Mouse (Mus musculus): ENCODE measurements around the gene Clrn2. TPM values are rescaled to one million over a fixed set of nuclear protein-coding genes. Genes with fewer than 3 reads are reported as not detected.

The Clrn2 gene
- total RNA-seq, 2 experiments from 2014 or later = not detected

DNA sequence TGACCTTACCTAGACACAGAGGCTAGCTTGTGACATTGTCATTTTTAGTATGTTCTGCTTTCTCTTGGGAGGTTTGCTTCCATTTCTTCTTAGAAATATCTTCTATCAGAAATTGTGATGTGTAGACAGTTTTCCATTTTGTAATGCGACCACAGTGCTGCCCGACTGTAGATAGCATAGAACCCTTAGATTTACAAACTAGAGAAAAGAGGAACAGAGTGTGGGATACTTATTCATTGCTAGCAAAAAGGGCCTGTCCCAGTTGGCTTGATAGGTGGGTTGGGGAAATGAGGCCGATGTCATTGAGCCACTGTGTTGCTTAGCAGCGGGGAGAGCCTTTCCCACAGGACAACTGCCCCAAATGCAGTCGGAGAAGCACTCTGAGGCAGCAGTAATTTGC, 44.0 kb downstream of the Clrn2 start:
- no peak for DNase-seq (ENCODE audit: low spot score in 2 of 2)

DNA sequence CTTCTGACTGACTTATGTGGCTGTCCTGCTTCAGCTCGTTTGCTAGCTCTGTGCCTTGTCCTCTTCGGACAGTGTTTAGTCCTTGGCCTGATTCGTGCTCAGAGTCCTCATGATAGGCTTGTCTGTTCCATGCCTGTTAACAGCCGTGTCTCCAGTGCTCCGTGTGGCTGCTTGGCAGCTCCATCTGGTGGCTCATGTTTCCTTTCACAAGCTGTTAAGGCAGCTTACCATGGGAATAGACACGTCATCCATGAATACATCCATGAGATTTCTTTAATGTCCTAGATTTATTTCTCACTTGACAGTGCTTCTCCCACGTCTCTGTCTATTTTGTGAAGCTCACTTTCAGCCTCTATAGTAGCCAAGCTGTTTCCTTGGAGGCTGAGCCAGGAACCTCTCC, 56.5 kb downstream of the Clrn2 start:
- DNase-seq (ENCODE audit: low spot score in 2 of 2) = no peak

DNA sequence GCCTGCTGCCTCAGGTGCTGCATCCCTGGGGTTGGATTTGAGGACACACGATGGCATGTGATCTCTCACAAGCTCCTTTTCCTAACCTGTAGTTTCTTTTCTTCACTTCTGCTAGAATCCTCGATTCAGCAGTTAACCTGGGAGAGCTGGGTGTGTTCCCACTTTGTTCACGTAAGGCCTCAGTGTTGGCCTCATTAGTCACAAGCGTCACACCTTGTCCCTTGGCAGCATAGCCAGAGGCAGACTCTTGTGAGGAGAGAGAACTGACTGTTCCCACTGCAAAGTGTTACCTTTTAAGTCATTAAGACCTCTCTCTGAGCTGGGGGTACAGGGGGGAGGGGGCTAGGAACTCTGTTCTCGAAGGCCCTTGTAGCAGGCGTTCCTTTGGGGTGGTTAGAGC, 59.4 kb downstream of the Clrn2 start:
- DNase-seq (ENCODE audit: low spot score in 2 of 2) = no peak

DNA sequence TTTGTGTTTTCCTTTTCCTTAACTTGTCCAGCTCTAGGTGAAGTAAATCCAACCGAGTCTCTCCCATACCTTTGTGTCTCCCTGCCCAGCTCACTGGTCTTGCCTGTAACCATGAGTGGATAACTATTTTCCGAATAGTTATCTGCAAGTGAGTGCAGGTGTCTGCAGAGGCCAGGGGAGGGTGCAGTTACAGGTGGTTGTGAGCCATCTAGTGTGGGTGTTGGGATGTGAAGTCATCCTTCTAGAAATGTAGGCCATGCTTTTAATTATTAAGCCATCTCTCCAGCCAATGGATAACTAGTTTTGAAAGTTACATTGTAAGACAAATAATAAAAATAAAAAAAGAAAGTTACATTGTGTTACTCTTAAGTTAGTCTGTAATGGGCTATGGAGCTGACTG, 60.0 kb downstream of the Clrn2 start:
- DNase-seq (ENCODE audit: low spot score in 2 of 2) = no peak

Other genes starting within 250 kb of the Clrn2 start
- 100 to 1,000 TPM; 116 to 128 TPM for gene Qdpr, start 3.5 kb upstream of the Clrn2 start, total RNA-seq (2021)
- gene Lap3, start 39.6 kb downstream of the Clrn2 start, total RNA-seq (2021) = 10 to 100 TPM; 65.9 to 92.5 TPM
- gene Med28, start 66.5 kb downstream of the Clrn2 start, total RNA-seq (2021) = 100 to 1,000 TPM in 1 of 2 experiments, 10 to 100 TPM in 1; 89.7 to 103 TPM
- under 1 TPM; 0.20 to 0.22 TPM for gene Fam184b, start 185.9 kb downstream of the Clrn2 start, total RNA-seq (2021)
- under 1 TPM; 0.43 to 0.61 TPM for gene Ncapg, start 216.2 kb downstream of the Clrn2 start, total RNA-seq (2021)

Data from adrenal gland, adult 18-20 months (tissue).